Mouse (Mus musculus) lung, embryonic 14.5 days (tissue): ENCODE results near the gene Tom1l1. TPM values are rescaled to one million over a fixed set of nuclear protein-coding genes. Genes with fewer than 3 reads are reported as not detected.

Experiments
- ATAC-seq: fragments of 200-750 bp; cut with Nextera tagmentation; 2 replicates; pipeline ENCODE4 v1.8.0; 2017; ENCODE audit warnings: mild to moderate bottlenecking, moderate TSS enrichment, moderate library complexity; ENCODE audit not compliant: insufficient read depth
- DNase-seq: peaks from one replicate; pipeline ENCODE4 v3.0.0-alpha.2; 2015
- H3K27ac ChIP-seq: fragments of 300-500 bp; sonication (generic); 2 replicates; pipeline ENCODE4 v1.5.1; 2014; ENCODE audit warnings: low read depth, mild to moderate bottlenecking, moderate library complexity
- H3K27me3 ChIP-seq: fragments of 300-500 bp; sonication (generic); 2 replicates; pipeline ENCODE4 v1.6.1; 2014; ENCODE audit warnings: low read length, control low read depth; ENCODE audit not compliant: insufficient read depth
- H3K36me3 ChIP-seq: fragments of 300-500 bp; sonication (generic); 2 replicates; pipeline ENCODE4 v1.6.1; 2014; ENCODE audit warnings: control low read depth; ENCODE audit not compliant: insufficient read depth
- H3K4me1 ChIP-seq: fragments of 300-500 bp; sonication (generic); 2 replicates; pipeline ENCODE4 v1.6.1; 2014; ENCODE audit warnings: antibody characterized with exemption, control low read depth; ENCODE audit not compliant: insufficient read depth
- H3K4me2 ChIP-seq: fragments of 300-500 bp; sonication (generic); 2 replicates; pipeline ENCODE4 v1.6.1; 2014; ENCODE audit warnings: mild to moderate bottlenecking
- H3K4me3 ChIP-seq: fragments of 300-500 bp; sonication (generic); 2 replicates; pipeline ENCODE4 v1.5.1; 2014; ENCODE audit warnings: low read depth, low read length
- H3K9ac ChIP-seq: fragments of 300-500 bp; sonication (generic); 2 replicates; pipeline ENCODE4 v1.6.1; 2014
- H3K9me3 ChIP-seq: fragments of 300-500 bp; sonication (generic); 2 replicates; pipeline ENCODE4 v1.6.1; 2016; ENCODE audit warnings: low read depth, low read length, control low read depth
- CTCF ChIP-seq: IDR thresholded peaks from 2 replicates; pipeline ENCODE4 v1.5.1; 2016; ENCODE audit warnings: antibody characterized with exemption, low read depth
- WGBS: fragments of 180-500 bp; shearing (Covaris S2); extraction: QIAGEN DNeasy Blood & Tissue Kit; methylation state at CpG from one replicate; pipeline ENCODE4 v1.1.7; 2014; 5-methylcytosine and 5-hydroxymethylcytosine counted together
- polyA plus RNA-seq: library from polyadenylated mRNA; unstranded; fragments of >200 nt; fragmentation: Nextera tagmentation; extraction: Ambion mirVana; gene quantifications from 2 replicates; pipeline ENCODE4 v1.2.1, GENCODE M21; 2014

The Tom1l1 gene
- polyA plus RNA-seq, 1 experiment from 2014 or later = 37.6 TPM

DNA sequence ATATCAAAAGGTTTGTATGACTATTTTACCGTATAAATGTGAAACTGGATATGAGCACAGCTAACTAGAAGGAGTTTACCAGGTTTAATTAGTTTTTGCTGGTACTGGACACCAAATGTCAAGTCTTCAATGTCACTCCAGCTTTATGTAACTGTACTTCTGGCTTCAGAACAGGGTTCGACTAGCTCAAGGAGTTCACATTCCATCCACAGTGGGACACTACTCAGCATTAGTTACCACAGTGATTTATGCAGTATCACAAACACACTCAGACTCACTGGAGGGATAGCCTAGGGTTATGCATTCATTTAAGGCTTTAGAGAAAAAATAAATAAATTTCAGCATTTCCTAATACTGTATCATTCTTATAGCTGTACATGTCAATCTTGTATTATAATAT lies 55.7 kb downstream of the Tom1l1 start:
- 0 out of 2 replicates have a peak, but pooled peaks cover 4% of the 10 kb centered on the region for H3K4me1 ChIP-seq
- H3K27me3 ChIP-seq = no peaks in the 10 kb centered on the region
- H3K4me2 ChIP-seq = no peak overlapping the region
- TF ChIP-seq CTCF = peak; percentile 14; the same call in 1 of the 2 replicates
- H3K4me3 ChIP-seq = no peak overlapping the region
- H3K9ac ChIP-seq = no peak overlapping the region
- 73% methylated on average over 2 of the region's 2 CpGs for WGBS
- DNase-seq (peak; percentile 8), ATAC-seq (no peak)
- no peak overlapping the region for H3K27ac ChIP-seq
- no peaks in the 10 kb centered on the region for H3K9me3 ChIP-seq
- H3K36me3 ChIP-seq = no peaks in the 10 kb centered on the region; the same call in 1 of the 2 replicates

DNA sequence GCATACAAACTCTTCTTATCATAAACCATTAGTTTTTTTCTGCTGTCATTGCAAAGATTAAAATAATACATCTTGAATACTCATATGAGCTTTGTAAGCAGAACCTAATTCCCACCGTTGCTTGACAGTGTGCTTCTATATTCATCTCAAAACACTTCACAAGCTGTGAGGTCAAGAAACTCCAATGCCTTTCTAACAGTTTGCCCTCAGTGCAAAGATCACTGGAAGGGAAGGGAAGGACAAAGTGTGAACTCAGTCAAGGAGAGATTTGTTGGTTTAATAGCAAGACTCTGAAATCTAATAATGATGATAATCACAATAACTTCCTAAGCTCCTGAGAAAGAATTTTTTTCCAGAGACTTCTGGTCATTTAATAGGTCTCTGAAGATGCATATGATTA lies 60.4 kb downstream of the Tom1l1 start:
- 34% methylated on average over 1 of the region's 1 CpGs for WGBS
- H3K9me3 ChIP-seq = no peaks in the 10 kb centered on the region
- no peaks in the 10 kb centered on the region for H3K4me1 ChIP-seq
- DNase-seq = no peak
- no peaks in the 10 kb centered on the region for H3K36me3 ChIP-seq
- TF ChIP-seq CTCF = no peak
- no peaks in the 10 kb centered on the region for H3K27me3 ChIP-seq
- H3K4me3 ChIP-seq = no peak overlapping the region
- no peak for ATAC-seq
- H3K9ac ChIP-seq = no peak overlapping the region
- no peak overlapping the region for H3K27ac ChIP-seq
- H3K4me2 ChIP-seq = no peak overlapping the region

DNA sequence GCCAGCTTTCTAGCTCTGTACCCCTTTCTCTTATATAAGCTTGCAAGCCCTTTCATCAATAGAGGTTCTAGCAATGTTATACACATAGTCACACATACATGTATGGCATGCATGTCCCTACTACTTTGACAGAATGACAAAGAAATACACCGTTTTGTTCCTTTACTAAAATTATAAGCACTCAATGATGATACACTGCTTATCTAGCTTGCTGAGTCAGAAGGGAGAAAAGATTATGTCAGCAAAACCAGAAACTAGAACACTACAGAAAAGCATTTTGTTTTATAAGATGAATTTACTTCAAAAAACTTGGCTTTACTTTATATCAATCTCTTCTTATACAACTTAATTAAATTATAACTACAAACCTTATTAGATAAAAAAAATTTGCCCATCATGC lies 63.0 kb downstream of the Tom1l1 start:
- DNase-seq = no peak
- 60% methylated on average over 1 of the region's 1 CpGs for WGBS
- H3K4me2 ChIP-seq = no peak overlapping the region

DNA sequence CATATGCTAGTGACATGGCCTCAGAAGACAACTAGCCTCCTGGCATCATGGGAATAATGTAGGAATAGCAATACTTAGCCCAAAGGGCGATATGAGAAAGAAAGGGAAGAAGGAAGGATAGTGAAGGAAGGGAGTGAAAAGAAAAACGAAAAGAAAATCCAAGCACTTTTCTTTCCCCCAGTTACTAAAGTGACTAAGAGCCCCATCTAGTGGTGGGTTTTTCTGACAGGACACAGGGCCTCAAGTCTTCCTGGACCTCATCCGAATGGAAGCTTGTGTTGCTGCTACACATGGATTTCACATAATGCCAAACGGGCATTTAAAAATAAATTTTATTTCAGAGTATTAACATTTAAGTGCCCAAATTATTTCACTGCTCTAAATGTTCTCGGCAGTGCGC lies 64.7 kb downstream of the Tom1l1 start:
- no peak for ATAC-seq
- peak; percentile 86 for DNase-seq

More for the DNA sequence above, 63.0 kb downstream of the Tom1l1 start:
- no peak for TF ChIP-seq CTCF
- Histone ChIP-seq H3K36me3 (peaks cover 10% of the 10 kb centered on the region; the same call in 1 of the 2 replicates), H3K4me3 (no peak overlapping the region), H3K4me1 (no peaks in the 10 kb centered on the region), H3K9me3 (no peaks in the 10 kb centered on the region), H3K9ac (no peak overlapping the region), H3K27me3 (no peaks in the 10 kb centered on the region), H3K27ac (no peak overlapping the region)
- no peak for ATAC-seq

DNA sequence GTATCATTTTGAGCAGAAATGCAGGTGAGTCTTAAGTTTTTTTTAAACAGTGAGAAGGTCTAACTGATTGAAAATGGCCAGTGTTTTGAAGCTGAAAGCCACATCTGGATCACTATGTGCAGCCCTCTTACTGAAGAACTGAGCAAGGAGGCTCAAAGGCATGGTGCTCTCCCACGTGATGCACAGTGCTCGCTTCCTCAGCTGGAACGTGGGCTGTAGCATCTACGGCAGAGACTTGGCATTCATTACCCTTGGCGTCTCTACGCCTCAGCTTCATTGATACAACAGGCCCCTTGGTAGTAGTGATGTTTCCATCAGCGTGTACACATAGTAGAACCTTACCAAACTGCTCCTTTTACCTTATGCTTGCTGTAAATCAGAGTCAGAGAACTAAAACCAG lies 65.7 kb downstream of the Tom1l1 start:
- H3K4me3 ChIP-seq = no peak overlapping the region
- ATAC-seq (no peak), DNase-seq (no peak)
- WGBS = 91% methylated on average over 7 of the region's 7 CpGs
- H3K27me3 ChIP-seq = no peaks in the 10 kb centered on the region
- no peak for TF ChIP-seq CTCF
- no peaks in the 10 kb centered on the region for H3K4me1 ChIP-seq
- H3K9me3 ChIP-seq = no peaks in the 10 kb centered on the region
- no peak overlapping the region for H3K4me2 ChIP-seq
- H3K36me3 ChIP-seq = peaks cover 14% of the 10 kb centered on the region; the same call in 1 of the 2 replicates
- H3K9ac ChIP-seq = no peak overlapping the region
- H3K27ac ChIP-seq = no peak overlapping the region

More for the DNA sequence above, 64.7 kb downstream of the Tom1l1 start:
- Histone ChIP-seq H3K4me1 (no peaks in the 10 kb centered on the region), H3K4me2 (no peak overlapping the region), H3K27me3 (no peaks in the 10 kb centered on the region), H3K36me3 (peaks cover 12% of the 10 kb centered on the region; the same call in 1 of the 2 replicates), H3K27ac (no peak overlapping the region), H3K4me3 (no peak overlapping the region), H3K9me3 (no peaks in the 10 kb centered on the region), H3K9ac (no peak overlapping the region)
- peak; percentile 67 for TF ChIP-seq CTCF
- 47% methylated on average over 6 of the region's 6 CpGs for WGBS

DNA sequence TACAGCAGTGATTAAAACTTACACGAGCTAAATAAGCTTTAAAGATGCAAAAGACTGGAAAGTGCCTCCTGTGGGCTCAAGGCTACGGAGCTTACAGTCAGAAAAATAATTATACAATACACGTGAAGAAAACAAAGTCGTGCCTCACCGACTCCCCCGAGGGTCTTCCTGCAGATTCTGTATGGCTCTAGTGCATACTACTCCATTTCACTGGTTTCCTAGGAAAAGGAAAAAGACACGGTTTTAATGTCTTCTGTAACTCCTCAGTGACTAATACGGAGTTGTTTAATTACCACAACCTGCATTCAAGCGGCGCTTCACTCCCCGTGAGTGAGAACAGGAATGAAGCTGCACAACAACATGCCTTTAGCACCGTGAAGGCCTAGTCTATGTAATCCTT lies 66.1 kb downstream of the Tom1l1 start:
- DNase-seq = no peak
- no peaks in the 10 kb centered on the region for H3K9me3 ChIP-seq
- no peak overlapping the region for H3K27ac ChIP-seq
- ATAC-seq = no peak
- 91% methylated on average over 12 of the region's 12 CpGs for WGBS
- no peak overlapping the region for H3K9ac ChIP-seq
- no peak for TF ChIP-seq CTCF
- peaks cover 14% of the 10 kb centered on the region; the same call in 1 of the 2 replicates for H3K36me3 ChIP-seq
- no peak overlapping the region for H3K4me3 ChIP-seq
- no peak overlapping the region for H3K4me2 ChIP-seq
- H3K27me3 ChIP-seq = no peaks in the 10 kb centered on the region
- no peaks in the 10 kb centered on the region for H3K4me1 ChIP-seq

DNA sequence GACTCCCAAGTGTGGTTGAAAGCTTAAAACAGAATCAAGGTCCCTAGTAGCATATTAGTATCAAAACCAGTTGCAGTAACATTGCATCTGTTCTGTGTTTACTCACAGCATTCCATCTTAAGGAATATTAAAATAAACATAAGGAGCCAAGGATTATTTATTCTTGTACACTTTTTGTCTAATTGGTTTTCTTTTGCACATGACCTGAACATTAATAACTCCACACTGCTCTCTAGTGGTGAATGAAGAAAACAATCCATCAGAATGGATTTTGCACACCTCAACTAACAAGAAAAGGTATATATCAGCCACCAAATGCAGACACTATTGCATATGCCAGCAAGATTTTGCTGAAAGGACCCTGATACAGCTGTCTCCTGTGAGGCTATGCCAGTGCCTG lies 71.7 kb downstream of the Tom1l1 start:
- no peak overlapping the region for H3K4me2 ChIP-seq
- H3K27me3 ChIP-seq = no peaks in the 10 kb centered on the region
- no peak overlapping the region for H3K9ac ChIP-seq
- peak; percentile 61 for TF ChIP-seq CTCF
- H3K9me3 ChIP-seq = no peaks in the 10 kb centered on the region
- H3K4me1 ChIP-seq = no peaks in the 10 kb centered on the region
- DNase-seq (peak; percentile 70), ATAC-seq (no peak)
- H3K36me3 ChIP-seq = peaks cover 12% of the 10 kb centered on the region; the same call in 1 of the 2 replicates
- H3K4me3 ChIP-seq = no peak overlapping the region
- H3K27ac ChIP-seq = no peak overlapping the region

DNA sequence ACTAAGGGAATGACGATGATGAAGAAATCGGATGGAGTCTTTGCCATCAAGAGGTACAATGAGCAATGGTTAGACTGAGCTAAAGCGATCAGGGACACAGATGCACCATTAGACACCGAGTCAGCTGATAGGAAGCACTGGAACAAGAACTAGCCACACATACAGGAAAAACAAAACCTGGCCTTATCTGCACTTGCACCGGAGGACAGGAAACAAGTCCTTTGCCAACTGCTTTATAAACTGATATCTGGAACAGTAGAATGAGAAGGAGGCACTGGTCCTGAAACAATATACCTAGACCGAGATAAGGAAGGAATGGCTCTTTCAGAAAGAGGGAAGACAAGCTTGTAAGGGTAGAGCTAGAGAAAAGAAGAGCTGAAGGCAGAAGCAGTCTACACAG lies 73.4 kb downstream of the Tom1l1 start:
- Histone ChIP-seq H3K27ac (no peak overlapping the region), H3K27me3 (no peaks in the 10 kb centered on the region)
- WGBS = 77% methylated on average over 6 of the region's 6 CpGs

More for the DNA sequence above, 73.4 kb downstream of the Tom1l1 start:
- no peaks in the 10 kb centered on the region for H3K9me3 ChIP-seq
- ATAC-seq = no peak
- no peak for DNase-seq
- H3K4me1 ChIP-seq = no peaks in the 10 kb centered on the region
- peaks cover 11% of the 10 kb centered on the region; the same call in 1 of the 2 replicates for H3K36me3 ChIP-seq
- no peak for TF ChIP-seq CTCF
- H3K4me3 ChIP-seq = no peak overlapping the region
- no peak overlapping the region for H3K9ac ChIP-seq
- no peak overlapping the region for H3K4me2 ChIP-seq
